Mouse (Mus musculus): ENCODE measurements around the gene Ttc34. TPM values are rescaled to one million over a fixed set of nuclear protein-coding genes. Genes with fewer than 3 reads are reported as not detected.
A peak's percentile ranks its signal among the peaks of the same experiment; 100 is the strongest.

Ttc34 gene
- polyA plus RNA-seq, 1 experiment from 2014 or later, result 0.31 TPM

DNA sequence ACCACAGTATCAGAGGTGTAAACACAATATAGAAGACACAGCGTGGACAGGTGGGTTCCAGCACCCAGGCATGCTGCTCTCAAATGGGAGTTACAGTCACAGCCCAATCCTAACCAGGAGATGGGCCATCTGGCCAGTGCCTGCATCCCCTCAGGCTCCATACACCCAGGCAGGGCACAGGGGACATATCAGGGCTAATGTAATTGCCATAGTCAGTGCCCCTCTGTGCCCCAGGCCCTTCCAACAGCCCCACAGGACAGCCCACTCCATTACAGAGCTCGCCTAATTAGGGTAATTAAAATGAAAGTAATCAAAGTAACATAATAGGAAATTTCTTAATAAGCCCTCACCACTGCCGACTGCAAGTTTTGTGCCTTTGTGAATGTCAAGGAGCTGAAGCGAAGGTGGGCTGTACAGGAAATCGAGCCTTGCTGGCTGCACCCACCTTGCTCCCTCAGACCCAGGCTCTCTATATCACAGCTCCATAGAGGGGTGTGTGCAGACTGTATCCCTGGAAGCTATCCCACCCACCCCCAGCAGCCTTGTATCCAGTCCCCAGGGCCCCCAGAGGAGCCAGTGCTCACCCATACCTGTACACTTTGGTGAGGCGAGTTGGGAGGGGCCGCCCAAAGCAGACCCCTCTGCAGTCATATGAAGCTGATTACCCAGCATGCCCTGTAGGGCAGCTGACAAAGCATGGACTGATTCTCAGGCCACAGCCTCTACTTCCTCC, 910 bp upstream of the Ttc34 start:
- no peak overlapping the region for H3K27ac ChIP-seq
- no peaks in the 10 kb centered on the region for H3K9me3 ChIP-seq (replicated peaks)
- H3K4me1 ChIP-seq, result peaks cover 10% of the 10 kb centered on the region
- H3K4me3 ChIP-seq, result no peak overlapping the region
- no peak overlapping the region for H3K4me2 ChIP-seq
- 64% methylated on average over 7 of the region's 7 CpGs for WGBS
- peaks cover 80% of the 10 kb centered on the region for H3K27me3 ChIP-seq
- ATAC-seq, result no peak
- no peaks in the 10 kb centered on the region for H3K36me3 ChIP-seq (ENCODE audit: poor library complexity, severe bottlenecking)
- H3K9ac ChIP-seq, result no peak overlapping the region

DNA sequence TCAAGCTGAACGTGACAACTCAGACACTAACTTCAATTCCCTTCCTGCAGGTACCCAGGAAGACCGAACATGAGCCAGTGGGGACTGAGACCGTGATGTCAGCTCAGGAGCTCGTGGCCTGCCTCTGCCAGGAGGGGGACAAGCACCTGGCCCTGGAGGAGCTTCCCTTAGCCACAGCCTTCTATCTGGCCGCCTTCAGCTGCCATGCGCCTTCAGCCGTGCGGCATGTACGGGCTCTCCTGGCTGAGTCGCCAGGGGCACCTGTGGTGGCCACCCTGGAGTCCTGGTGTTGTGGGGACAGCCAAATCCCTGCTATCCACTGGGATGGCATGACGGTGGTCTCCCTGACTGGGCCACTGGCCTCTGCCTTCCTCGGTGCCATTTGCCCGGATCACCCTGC, 1.5 kb downstream of the Ttc34 start:
- no peak for ATAC-seq
- Histone ChIP-seq H3K27ac (no peak overlapping the region), H3K4me3 (no peak overlapping the region), H3K4me2 (no peak overlapping the region), H3K4me1 (no peaks in the 10 kb centered on the region), H3K27me3 (peaks cover 60% of the 10 kb centered on the region), H3K9me3 (replicated peaks) (no peaks in the 10 kb centered on the region), H3K9ac (no peak overlapping the region), H3K36me3 (ENCODE audit: poor library complexity, severe bottlenecking) (no peaks in the 10 kb centered on the region)
- 88% methylated on average over 13 of the region's 13 CpGs for WGBS

DNA sequence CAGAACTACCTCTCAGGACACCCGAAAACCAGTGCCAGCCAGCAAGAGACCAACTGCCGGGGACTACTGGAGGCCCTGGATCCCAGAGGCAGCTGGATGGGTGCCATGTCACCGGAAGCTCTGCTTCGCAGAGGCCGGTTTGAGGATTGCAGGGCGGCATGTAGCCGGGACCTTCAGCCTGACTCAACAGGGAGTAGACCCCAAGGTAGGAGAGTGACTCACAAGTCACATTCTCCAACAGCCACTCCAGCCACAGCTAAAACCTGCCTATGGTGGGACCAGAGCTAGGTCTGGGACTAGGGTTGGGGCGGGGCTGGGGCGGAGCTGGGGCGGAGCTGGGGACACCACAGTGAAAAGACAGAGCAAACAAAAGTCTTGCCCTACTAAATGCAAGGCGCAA, 2.1 kb downstream of the Ttc34 start:
- peaks cover 56% of the 10 kb centered on the region for H3K27me3 ChIP-seq
- 47% methylated on average over 11 of the region's 11 CpGs for WGBS

DNA sequence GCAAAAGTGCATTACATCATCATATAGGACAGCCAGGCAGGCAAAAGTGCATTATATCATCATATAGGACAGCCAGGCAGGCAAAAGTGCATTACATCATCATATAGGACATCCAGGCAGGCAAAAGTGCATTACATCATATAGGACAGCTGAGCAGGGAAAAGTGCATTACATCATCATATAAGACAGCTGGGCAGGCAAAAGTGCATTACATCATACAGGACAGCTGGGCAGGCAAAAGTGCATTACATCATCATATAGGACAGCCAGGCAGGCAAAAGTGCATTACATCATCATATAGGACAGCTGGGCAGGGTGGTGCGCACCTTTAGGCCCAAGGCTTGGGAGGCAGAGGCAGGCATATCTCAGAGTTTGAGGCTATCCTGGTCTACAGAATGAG, 15.4 kb downstream of the Ttc34 start:
- Histone ChIP-seq H3K36me3 (ENCODE audit: poor library complexity, severe bottlenecking) (no peaks in the 10 kb centered on the region), H3K9ac (no peak overlapping the region), H3K27ac (no peak overlapping the region), H3K27me3 (peaks cover 45% of the 10 kb centered on the region), H3K4me3 (no peak overlapping the region), H3K4me1 (peaks cover 13% of the 10 kb centered on the region), H3K9me3 (replicated peaks) (no peaks in the 10 kb centered on the region), H3K4me2 (no peak overlapping the region)
- no peak for ATAC-seq
- WGBS, result 100% methylated on average over 1 of the region's 1 CpGs

More for the DNA sequence above, 2.1 kb downstream of the Ttc34 start:
- H3K27ac ChIP-seq, result no peak overlapping the region
- no peak for ATAC-seq
- no peaks in the 10 kb centered on the region for H3K36me3 ChIP-seq (ENCODE audit: poor library complexity, severe bottlenecking)
- no peaks in the 10 kb centered on the region for H3K4me1 ChIP-seq
- H3K9me3 ChIP-seq (replicated peaks), result no peaks in the 10 kb centered on the region
- H3K4me3 ChIP-seq, result no peak overlapping the region
- no peak overlapping the region for H3K4me2 ChIP-seq
- H3K9ac ChIP-seq, result no peak overlapping the region

DNA sequence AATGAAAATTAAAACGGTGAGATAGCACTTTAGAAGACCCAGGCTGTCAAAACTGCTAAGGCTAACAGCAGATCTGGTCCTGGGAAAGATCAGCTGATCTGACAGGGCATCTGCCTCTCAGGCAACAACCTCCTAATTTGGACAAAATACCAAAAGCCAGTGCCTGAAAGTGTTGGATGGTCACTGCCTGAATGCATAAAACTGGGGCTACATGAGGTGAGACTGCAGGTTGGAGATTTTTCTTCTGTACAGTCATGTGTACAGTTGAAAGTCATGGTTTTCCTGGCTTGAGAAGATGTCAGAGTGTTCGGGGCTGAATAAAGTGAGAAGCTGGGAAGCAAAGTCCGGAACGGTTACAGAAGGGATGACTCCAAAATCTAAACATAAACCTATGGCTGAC, 16.6 kb downstream of the Ttc34 start:
- no peak for ATAC-seq
- Histone ChIP-seq H3K4me2 (no peak overlapping the region), H3K4me1 (peaks cover 13% of the 10 kb centered on the region), H3K27ac (no peak overlapping the region), H3K9ac (no peak overlapping the region), H3K9me3 (replicated peaks) (no peaks in the 10 kb centered on the region), H3K36me3 (ENCODE audit: poor library complexity, severe bottlenecking) (no peaks in the 10 kb centered on the region), H3K27me3 (peaks cover 57% of the 10 kb centered on the region), H3K4me3 (no peak overlapping the region)
- 79% methylated on average over 4 of the region's 4 CpGs for WGBS

DNA sequence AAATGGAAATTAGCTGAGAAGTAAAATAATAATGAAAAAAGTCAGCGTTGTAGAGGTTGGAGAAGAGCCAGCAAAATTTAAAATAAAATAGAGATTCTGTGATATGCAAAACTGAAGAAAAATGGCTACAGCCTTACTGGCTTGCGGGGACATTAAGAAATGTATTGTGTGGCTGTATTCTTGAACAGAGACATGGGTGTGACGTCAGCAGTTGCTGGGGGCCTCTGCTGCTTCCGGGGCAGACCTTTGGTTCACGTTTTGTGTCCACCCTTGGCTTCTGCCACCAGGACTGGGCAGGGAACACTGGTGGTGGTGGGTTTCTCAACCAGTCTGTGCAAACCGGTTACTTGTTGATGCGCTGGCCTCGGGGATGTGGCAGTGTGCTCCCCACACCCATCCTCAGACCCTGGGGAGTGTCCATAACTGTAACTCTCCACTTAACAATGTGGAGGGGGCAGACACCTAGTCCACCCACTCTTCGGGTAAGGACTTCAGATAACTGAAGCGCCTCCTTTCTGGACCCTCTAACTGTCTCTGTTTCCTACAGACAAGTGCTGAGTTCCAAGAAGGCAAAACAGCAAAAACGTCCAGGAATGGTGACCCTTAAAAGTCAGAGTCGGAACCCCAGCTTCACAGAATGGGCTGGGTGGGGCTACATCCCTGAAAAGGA, 17.6 kb downstream of the Ttc34 start:
- no peak for ATAC-seq
- peaks cover 13% of the 10 kb centered on the region for H3K4me1 ChIP-seq
- no peak overlapping the region for H3K27ac ChIP-seq
- 60% methylated on average over 12 of the region's 12 CpGs for WGBS
- peak overlapping the region; percentile 80 for H3K4me2 ChIP-seq
- H3K4me3 ChIP-seq, result peak overlapping the region; percentile 53; the same call in 1 of the 2 replicates
- H3K36me3 ChIP-seq (ENCODE audit: poor library complexity, severe bottlenecking), result no peaks in the 10 kb centered on the region
- H3K9me3 ChIP-seq (replicated peaks), result no peaks in the 10 kb centered on the region
- H3K27me3 ChIP-seq, result peaks cover 66% of the 10 kb centered on the region
- 0 out of 2 replicates have a peak overlapping the region, but pooled peaks have one; percentile 73 for H3K9ac ChIP-seq

DNA sequence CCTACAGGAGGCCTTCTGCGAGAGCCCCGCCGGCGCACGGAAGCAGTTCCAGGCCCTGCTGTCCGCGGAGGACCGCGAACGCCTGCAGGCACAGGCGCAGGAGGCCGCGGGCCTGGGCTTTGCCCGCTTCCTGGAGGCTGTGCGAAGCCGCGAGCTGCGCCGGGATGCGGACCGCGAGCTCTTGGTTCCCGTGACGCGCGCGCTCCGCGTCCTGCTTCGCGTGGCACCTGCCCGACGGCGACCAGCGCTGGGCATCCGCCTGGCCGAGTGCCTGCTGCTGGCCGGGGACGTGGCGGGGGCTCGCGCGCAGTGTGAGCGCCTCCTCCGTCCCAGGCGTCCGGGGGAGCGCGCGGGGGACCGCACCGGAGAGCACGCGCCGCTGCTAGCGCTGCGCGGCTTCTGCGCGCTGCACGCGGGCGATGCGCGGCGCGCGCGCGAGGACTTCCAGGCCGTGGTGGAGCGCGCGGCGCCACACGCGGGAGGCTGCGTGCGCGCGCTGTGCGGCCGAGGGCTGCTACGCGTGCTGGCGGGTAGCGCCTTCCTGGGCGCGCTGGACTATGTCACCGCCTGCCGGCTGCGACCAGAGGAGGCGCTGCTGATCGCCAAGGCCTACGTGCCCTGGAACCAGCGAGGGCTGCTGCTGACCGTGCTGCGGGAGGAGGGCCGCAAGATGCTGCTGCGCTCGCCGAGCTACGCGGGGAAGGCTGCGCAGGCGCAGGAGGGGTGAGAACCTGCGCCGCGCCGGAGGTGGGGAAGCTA, 18.6 kb downstream of the Ttc34 start:
- under 1% methylated on average over 76 of the region's 110 CpGs for WGBS
- H3K36me3 ChIP-seq (ENCODE audit: poor library complexity, severe bottlenecking), result no peaks in the 10 kb centered on the region
- H3K27ac ChIP-seq, result peak overlapping the region; percentile 59
- peaks cover 13% of the 10 kb centered on the region for H3K4me1 ChIP-seq
- peaks cover 77% of the 10 kb centered on the region for H3K27me3 ChIP-seq
- peak; percentile 94 for ATAC-seq
- H3K9me3 ChIP-seq (replicated peaks), result no peaks in the 10 kb centered on the region
- peak overlapping the region; percentile 73 for H3K9ac ChIP-seq
- peak overlapping the region; percentile 53 for H3K4me3 ChIP-seq
- H3K4me2 ChIP-seq, result peak overlapping the region; percentile 80

DNA sequence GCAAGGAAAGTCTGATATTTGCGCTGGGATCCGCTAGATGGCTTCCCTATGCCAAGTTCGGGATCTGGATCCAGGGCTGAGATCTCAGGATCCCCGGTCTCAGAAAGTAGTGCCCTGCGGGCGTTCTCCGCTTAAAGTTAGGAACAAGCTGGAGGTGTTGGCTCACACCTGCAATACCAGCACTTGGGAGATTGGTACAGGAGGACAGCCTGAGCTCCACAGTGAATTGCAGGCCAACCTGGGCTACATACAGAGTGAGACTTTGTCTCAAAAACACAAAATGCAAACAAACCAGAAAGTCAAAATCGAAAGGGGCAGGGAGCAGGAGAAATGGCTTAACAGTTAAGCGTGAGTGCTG, 19.2 kb downstream of the Ttc34 start:
- Histone ChIP-seq H3K4me3 (peak overlapping the region; percentile 53), H3K9ac (peak overlapping the region; percentile 73), H3K9me3 (replicated peaks) (no peaks in the 10 kb centered on the region), H3K4me2 (peak overlapping the region; percentile 80), H3K27ac (0 out of 2 replicates have a peak overlapping the region, but pooled peaks have one; percentile 59), H3K36me3 (ENCODE audit: poor library complexity, severe bottlenecking) (no peaks in the 10 kb centered on the region), H3K4me1 (peaks cover 13% of the 10 kb centered on the region), H3K27me3 (peaks cover 81% of the 10 kb centered on the region)
- no peak for ATAC-seq
- WGBS, result 17% methylated on average over 9 of the region's 9 CpGs

DNA sequence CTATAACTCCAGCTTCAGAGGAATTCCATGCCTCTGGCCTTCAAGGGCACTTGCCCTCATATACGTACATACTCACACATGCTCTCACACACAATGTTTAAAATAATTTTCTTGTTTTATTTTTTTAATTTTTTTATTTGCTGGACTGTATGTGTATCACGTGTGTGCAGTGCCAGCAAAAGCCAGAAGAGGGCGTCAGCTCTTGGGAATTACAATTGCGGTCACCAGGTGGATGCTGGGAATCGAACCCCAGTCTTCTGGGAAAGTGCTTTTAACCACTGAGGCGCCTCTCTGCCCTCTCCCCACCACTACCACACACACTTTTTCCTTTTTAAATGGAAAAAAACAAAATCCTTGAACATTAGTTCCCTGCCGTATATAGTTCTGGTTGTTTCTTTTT, 19.6 kb downstream of the Ttc34 start:
- Histone ChIP-seq H3K4me1 (peaks cover 13% of the 10 kb centered on the region), H3K36me3 (ENCODE audit: poor library complexity, severe bottlenecking) (no peaks in the 10 kb centered on the region), H3K4me3 (0 out of 2 replicates have a peak overlapping the region, but pooled peaks have one; percentile 53), H3K4me2 (peak overlapping the region; percentile 80), H3K9me3 (replicated peaks) (no peaks in the 10 kb centered on the region), H3K9ac (no peak overlapping the region), H3K27me3 (peaks cover 84% of the 10 kb centered on the region), H3K27ac (no peak overlapping the region)
- WGBS, result 86% methylated on average over 7 of the region's 7 CpGs
- 0 out of 2 replicates have a peak, but pooled peaks have one; percentile 6 for ATAC-seq

DNA sequence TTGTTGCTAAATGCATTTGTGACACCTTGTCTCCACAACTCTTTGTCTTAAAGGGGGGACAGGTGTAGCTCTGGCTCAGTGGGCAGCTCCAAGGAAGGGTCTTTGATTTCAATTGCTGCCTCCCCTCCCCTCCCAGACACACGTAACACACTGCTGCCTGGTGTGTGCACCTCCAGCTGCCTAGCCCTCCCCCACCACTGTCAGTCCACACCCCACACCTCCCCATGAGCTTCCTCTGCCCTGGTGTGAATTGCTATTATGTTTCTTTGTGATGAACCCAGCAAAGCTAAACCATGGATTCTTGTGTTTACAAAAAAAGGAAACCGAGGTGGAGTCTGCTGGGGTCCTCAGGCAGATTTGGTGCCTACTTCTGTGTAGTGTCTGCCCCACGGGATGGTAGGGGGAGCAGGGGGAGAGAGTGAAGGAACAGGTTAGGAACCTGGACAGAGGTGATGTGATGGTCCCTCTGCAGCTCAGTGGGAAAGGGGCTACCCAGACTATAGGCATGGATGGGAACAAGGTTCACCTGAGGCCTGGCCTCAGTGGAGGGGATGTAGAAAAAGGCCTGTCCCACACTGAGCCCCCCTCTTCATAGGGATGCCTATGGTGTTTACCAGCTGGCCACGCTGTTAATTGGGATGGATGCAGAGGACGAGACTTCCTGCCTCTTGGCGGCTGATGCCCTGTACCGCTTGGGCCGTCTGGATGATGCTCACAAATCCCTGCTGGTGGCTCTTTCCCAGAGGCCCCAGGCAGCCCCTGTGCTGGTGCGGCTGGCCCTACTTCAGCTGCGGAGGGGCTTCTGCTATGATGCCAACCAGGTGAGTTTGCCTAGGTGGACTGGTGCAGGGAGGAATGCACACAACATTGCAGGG, 20.3 kb downstream of the Ttc34 start:
- no peak overlapping the region for H3K4me3 ChIP-seq
- whole genome bisulfite sequencing, result 79% methylated on average over 10 of the region's 10 CpGs
- H3K9me3 ChIP-seq (replicated peaks), result no peaks in the 10 kb centered on the region
- H3K27me3 ChIP-seq, result peaks cover 87% of the 10 kb centered on the region
- no peak overlapping the region for H3K27ac ChIP-seq
- H3K36me3 ChIP-seq (ENCODE audit: poor library complexity, severe bottlenecking), result no peaks in the 10 kb centered on the region
- no peak for ATAC-seq
- peaks cover 13% of the 10 kb centered on the region for H3K4me1 ChIP-seq
- H3K4me2 ChIP-seq, result no peak overlapping the region
- H3K9ac ChIP-seq, result no peak overlapping the region

DNA sequence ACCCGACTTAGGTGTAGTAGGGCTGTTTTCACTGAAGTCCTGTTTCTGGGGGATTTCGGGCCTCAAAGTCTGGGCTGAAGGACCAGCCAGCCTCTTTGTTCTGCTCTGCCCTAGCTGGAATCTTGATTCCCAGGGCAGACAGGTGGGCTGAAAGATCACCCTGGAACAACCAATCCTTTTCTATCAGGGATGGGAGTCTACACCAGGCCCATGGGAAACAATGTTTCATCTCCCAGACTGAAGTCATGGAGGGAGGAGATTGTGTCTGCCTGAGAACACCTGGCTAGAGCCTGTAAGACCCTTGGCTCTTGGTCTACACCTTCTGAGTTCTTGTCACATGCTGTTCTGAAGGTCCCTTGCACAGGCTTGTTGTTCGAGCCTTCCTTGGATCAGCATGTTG, 21.3 kb downstream of the Ttc34 start:
- H3K9ac ChIP-seq, result no peak overlapping the region

More for the DNA sequence above, 21.3 kb downstream of the Ttc34 start:
- no peak overlapping the region for H3K4me2 ChIP-seq
- H3K27ac ChIP-seq, result no peak overlapping the region
- no peak for ATAC-seq
- peaks cover 13% of the 10 kb centered on the region for H3K4me1 ChIP-seq
- no peaks in the 10 kb centered on the region for H3K9me3 ChIP-seq (replicated peaks)
- 79% methylated on average over 3 of the region's 3 CpGs for WGBS
- H3K36me3 ChIP-seq (ENCODE audit: poor library complexity, severe bottlenecking), result no peaks in the 10 kb centered on the region
- H3K27me3 ChIP-seq, result peaks cover 79% of the 10 kb centered on the region
- H3K4me3 ChIP-seq, result no peak overlapping the region
